Mouse (Mus musculus) regulatory T cell (primary cell): ENCODE data around the gene Gss.

Experiments used
- in situ Hi-C: fragments of 300-600 bp; cut with MboI, MseI; formaldehyde crosslinking; loops from one replicate; pipeline ENCODE4 v1.15.1; 2025; ENCODE audit warnings: high pct_unique_total_duplicates

The Gss gene

GRCm38 (mm10) chr2:155517455-155518423 is 74.9 kb downstream of the Gss start, which contains the start of the genes Acss2 and Ggt7:
Acss2 (plus strand) TSS chr2:155517948.
Ggt7 (minus strand) TSS chr2:155518237.
- in situ Hi-C loops = loop anchor here (5.0 kb wide), 1 partner anchor 100 kb away; no protein-coding TSS in a partner anchor

- in situ Hi-C loops = loop anchor here (5.0 kb wide), 1 partner anchor 101 kb away; no protein-coding TSS in a partner anchor
Measured at GRCm38 (mm10) chr2:155515941-155516340, 76.7 kb downstream of the Gss start.

GRCm38 (mm10) chr2:155514666-155515065 is 77.9 kb downstream of the Gss start:
- in situ Hi-C loops = loop anchor here (5.0 kb wide), 1 partner anchor 103 kb away; no protein-coding TSS in a partner anchor

GRCm38 (mm10) chr2:155513543-155513942 is 79.1 kb downstream of the Gss start:
- in situ Hi-C loops = no loop called here
